ENCODE assay signal across 11 mouse cellular contexts in genomic region chr8:81867020-81867419, GRCm38 (mm10).
DNase-seq lines count a peak whose midpoint lies in the region; ATAC-seq and TF ChIP-seq lines count a peak whose summit lies in the region.
"Had no signal": no experiment of that assay in that cellular context is flagged by ENCODE, and none has a peak within 500 bp of the region (broad histone marks: within the 10 kb centered on the region; RNA-seq: fewer than 3 reads in every experiment).

No protein-coding gene starts in this region.

- no peak overlapping the region for H3K9ac ChIP-seq in CH12.LX (ENCODE audit: insufficient read depth, low read depth)
- H3K9ac ChIP-seq: embryonic facial prominence, embryonic 15.5 days; liver, embryonic 13.5 days had no signal

- TF ChIP-seq RAD21 in CH12.LX (IDR thresholded peaks at IDR 0.05; ENCODE audit: low read depth, low read length) = no peak

- TF ChIP-seq POLR2A in CH12.LX (IDR thresholded peaks at IDR 0.05; ENCODE audit: low read depth, low read length) = no peak

- intact Hi-C loops in left cerebral cortex, postnatal 14 days (cut with DNase I) = no loop called here

- no peaks in the 10 kb centered on the region for H3K27me3 ChIP-seq in CH12.LX (replicated peaks)
- H3K27me3 ChIP-seq: embryonic facial prominence, embryonic 15.5 days; liver, embryonic 13.5 days had no signal

- no peak overlapping the region for H3K4me3 ChIP-seq in CH12.LX (replicated peaks in 1 of 3; ENCODE audit: low read depth in 2 of 3, low read length in 2 of 3, poor library complexity in 1 of 3)
- H3K4me3 ChIP-seq: embryonic facial prominence, embryonic 15.5 days; liver, embryonic 13.5 days had no signal

- dilution Hi-C loops in CH12.LX (cut with MboI; ENCODE audit: extremely low pct_ligation_motif_present, extremely low pct_unique_long_range_greater_than_20kb, low sequenced_read_pairs) = no loop called here

- no peak for TF ChIP-seq CTCF in CH12.LX (conservative IDR thresholded peaks at IDR 0.05 in 1 of 2, IDR thresholded peaks at IDR 0.05 in 1 of 2; ENCODE audit: low read depth in 2 of 2, low read length in 2 of 2)

- H3K4me1 ChIP-seq in CH12.LX (ENCODE audit: control insufficient read depth in 1 of 2, insufficient read depth in 2 of 2) = peaks cover 0 to 17% of the 10 kb centered on the region in 2 experiments; a peak in 2 of 4 replicates
- H3K4me1 ChIP-seq: embryonic facial prominence, embryonic 15.5 days; liver, embryonic 13.5 days had no signal

- no peak for ATAC-seq in cerebellum, adult (ENCODE audit: insufficient number of reproducible peaks, low FRiP score, low TSS enrichment)
- ATAC-seq: hindbrain, postnatal 0 days had no signal

- H3K36me3 ChIP-seq in CH12.LX (replicated peaks in 1 of 2; ENCODE audit: control insufficient read depth in 1 of 2, insufficient read depth in 1 of 2, low read length in 1 of 2) = no peaks in the 10 kb centered on the region
- H3K36me3 ChIP-seq: embryonic facial prominence, embryonic 15.5 days; liver, embryonic 13.5 days had no signal

- peak; percentile 97 for TF ChIP-seq EP300 in CH12.LX (IDR thresholded peaks at IDR 0.05; ENCODE audit: low read length)

- DNase-seq in layer of hippocampus, adult 9-11 months = peak; percentile 9
- no peak for DNase-seq in layer of hippocampus, postnatal 25 days (ENCODE audit: extremely low spot score in 1 of 2, low spot score in 1 of 2)
- peak; percentile 88 for DNase-seq in CH12.LX (ENCODE audit: extremely low read depth)
- DNase-seq in adrenal gland, postnatal 25 days = peak; percentile 39
- DNase-seq in left cerebral cortex, postnatal 14 days (ENCODE audit: low spot score in 2 of 2) = peak; percentile 31 to 43
- no peak for DNase-seq in adipocyte (ENCODE audit: low spot score)
- DNase-seq: liver, embryonic 13.5 days; spleen, adult 18-20 months had no signal

- H3K4me2 ChIP-seq in CH12.LX (ENCODE audit: insufficient read depth, low read depth, poor library complexity, severe bottlenecking) = peak overlapping the region; percentile 78
- H3K4me2 ChIP-seq: embryonic facial prominence, embryonic 15.5 days; liver, embryonic 13.5 days had no signal

- no peak overlapping the region for H3K27ac ChIP-seq in CH12.LX (ENCODE audit: insufficient read depth, low read depth)
- H3K27ac ChIP-seq: embryonic facial prominence, embryonic 15.5 days; hindbrain, postnatal 0 days; liver, embryonic 13.5 days had no signal

- in situ Hi-C loops in CH12.LX (cut with MboI; ENCODE audit: low pct_ligation_motif_present, low pct_unique_long_range_greater_than_20kb, low sequenced_read_pairs) = no loop called here

- no peaks in the 10 kb centered on the region for H3K79me2 ChIP-seq in CH12.LX (replicated peaks; ENCODE audit: control insufficient read depth, extremely low read depth, insufficient read depth, poor library complexity, severe bottlenecking)

- H3K9me3 ChIP-seq in CH12.LX (replicated peaks; ENCODE audit: low read length) = no peaks in the 10 kb centered on the region
- H3K9me3 ChIP-seq: embryonic facial prominence, embryonic 15.5 days; liver, embryonic 13.5 days had no signal

TF ChIP-seq in CH12.LX, 34 proteins besides CTCF, POLR2A, EP300 and RAD21:
- no peak for TF ChIP-seq UBTF (IDR thresholded peaks at IDR 0.05; ENCODE audit: low read depth, low read length)
- TF ChIP-seq JUND (conservative IDR thresholded peaks at IDR 0.05; ENCODE audit: low read depth, low read length) = peak; percentile 96
- TF ChIP-seq PAX5 (IDR thresholded peaks at IDR 0.05; ENCODE audit: low read length) = no peak
- peak; percentile 50; the same call in 1 of the 2 replicates for TF ChIP-seq MAFK (IDR thresholded peaks at IDR 0.05; ENCODE audit: insufficient replicate concordance, low read length)
- TF ChIP-seq E2F4 (IDR thresholded peaks at IDR 0.05; ENCODE audit: insufficient replicate concordance, low read depth, low read length) = no peak
- TF ChIP-seq TCF12 (IDR thresholded peaks at IDR 0.05; ENCODE audit: low read depth, low read length) = peak; percentile 69; the same call in 1 of the 2 replicates
- peak; percentile 94 for TF ChIP-seq ETS1 (conservative IDR thresholded peaks at IDR 0.05; ENCODE audit: low read depth, low read length)
- no peak for TF ChIP-seq ELF1 (IDR thresholded peaks at IDR 0.05; ENCODE audit: low read depth, low read length)
- no peak for TF ChIP-seq POLR2AphosphoS2 (IDR thresholded peaks at IDR 0.05; ENCODE audit: low read depth, low read length)
- no peak for TF ChIP-seq CHD1 (IDR thresholded peaks at IDR 0.05; ENCODE audit: low read depth, low read length)
- peak; percentile 15; the same call in 1 of the 2 replicates for TF ChIP-seq CHD2 (IDR thresholded peaks at IDR 0.05; ENCODE audit: low read length)
- no peak for TF ChIP-seq TBP (conservative IDR thresholded peaks at IDR 0.05; ENCODE audit: low read depth, low read length)
- TF ChIP-seq MXI1 (IDR thresholded peaks at IDR 0.05; ENCODE audit: low read depth, low read length) = no peak; the same call in 1 of the 2 replicates
- TF ChIP-seq IRF4 (IDR thresholded peaks at IDR 0.05; ENCODE audit: low read depth, low read length) = peak; percentile 97
- peak; percentile 24; the same call in 1 of the 2 replicates for TF ChIP-seq SIN3A (IDR thresholded peaks at IDR 0.05; ENCODE audit: low read length)
- TF ChIP-seq MAZ (IDR thresholded peaks at IDR 0.05; ENCODE audit: low read depth, low read length) = no peak
- TF ChIP-seq BHLHE40 (IDR thresholded peaks at IDR 0.05; ENCODE audit: low read depth, low read length) = peak; percentile 85
- TF ChIP-seq RCOR1 (conservative IDR thresholded peaks at IDR 0.05; ENCODE audit: low read depth, low read length) = peak; percentile 80
- TF ChIP-seq SMC3 (IDR thresholded peaks at IDR 0.05; ENCODE audit: low read depth, low read length) = peak; percentile 23
- no peak for TF ChIP-seq USF1 (IDR thresholded peaks at IDR 0.05; ENCODE audit: low read depth, low read length)
- TF ChIP-seq NRF1 (IDR thresholded peaks at IDR 0.05; ENCODE audit: low read depth, low read length) = no peak
- no peak for TF ChIP-seq GABPA (IDR thresholded peaks at IDR 0.05; ENCODE audit: insufficient replicate concordance, low read depth, low read length)
- TF ChIP-seq ZNF384 (IDR thresholded peaks at IDR 0.05; ENCODE audit: low read depth, low read length) = no peak
- no peak for TF ChIP-seq NELFE (IDR thresholded peaks at IDR 0.05; ENCODE audit: low read depth, low read length)
- TF ChIP-seq HCFC1 (IDR thresholded peaks at IDR 0.05; ENCODE audit: low read depth, low read length) = no peak
- no peak for TF ChIP-seq ZC3H11A (IDR thresholded peaks at IDR 0.05; ENCODE audit: low read depth, low read length)
- TF ChIP-seq JUN (IDR thresholded peaks at IDR 0.05; ENCODE audit: insufficient read depth, low read depth, low read length) = peak; percentile 94
- TF ChIP-seq ZKSCAN1 (IDR thresholded peaks at IDR 0.05; ENCODE audit: borderline replicate concordance, low read depth, low read length) = no peak
- no peak for TF ChIP-seq ZMIZ1 (IDR thresholded peaks at IDR 0.05; ENCODE audit: low read depth, low read length)
- peak; percentile 97 for TF ChIP-seq MEF2A (IDR thresholded peaks at IDR 0.05; ENCODE audit: borderline replicate concordance, low read depth, low read length)
- TF ChIP-seq MAX (IDR thresholded peaks at IDR 0.05; ENCODE audit: low read length) = peak; percentile 48; the same call in 1 of the 2 replicates
- peak; percentile 85 for TF ChIP-seq MYC (IDR thresholded peaks at IDR 0.05; ENCODE audit: low read depth, low read length)
- no peak for TF ChIP-seq KAT2A (IDR thresholded peaks at IDR 0.05; ENCODE audit: insufficient replicate concordance, low read length)
- no peak for TF ChIP-seq USF2 (conservative IDR thresholded peaks at IDR 0.05; ENCODE audit: low read depth, low read length)

Comparison
In these comparisons a context has a peak if more than half of its experiments do, and no peak if none do; other contexts are left out.
1. DNase-seq: peak in layer of hippocampus, adult 9-11 months (single experiment), CH12.LX (single experiment), adrenal gland, postnatal 25 days (single experiment) and left cerebral cortex, postnatal 14 days (2 of 2); none in layer of hippocampus, postnatal 25 days (0 of 2) and adipocyte (single experiment).